Mouse (Mus musculus) layer of hippocampus, postnatal 25 days (tissue): ENCODE measurements around the gene Rnaseh2a. TPM values are rescaled to one million over a fixed set of nuclear protein-coding genes. Genes with fewer than 3 reads are reported as not detected.

Experiments used
- DNase-seq, 2 experiments: peaks; one replicate each; pipeline ENCODE4 v3.0.0; 2022; ENCODE audit warnings: mixed read lengths in 2 of 2, low spot score in 1 of 2; ENCODE audit errors: extremely low spot score in 1 of 2
- total RNA-seq, 2 experiments: library from RNA; stranded (reverse); gene quantifications; 2 replicates each; pipeline ENCODE4 v1.2.3; 2021

The Rnaseh2a gene
- total RNA-seq, 2 experiments from 2014 or later = 37.1 to 41.5 TPM

GRCm38 (mm10) chr8:84970135-84970790 is 696 bp upstream of the Rnaseh2a start:
- no peak for DNase-seq

- no peak for DNase-seq
Measured at GRCm38 (mm10) chr8:84968650-84969049, 917 bp downstream of the Rnaseh2a start.

- no peak for DNase-seq
Measured at GRCm38 (mm10) chr8:84967532-84968304, 1.8 kb downstream of the Rnaseh2a start.

- no peak for DNase-seq
Measured at GRCm38 (mm10) chr8:84966603-84967002, 3.0 kb downstream of the Rnaseh2a start.

DNA sequence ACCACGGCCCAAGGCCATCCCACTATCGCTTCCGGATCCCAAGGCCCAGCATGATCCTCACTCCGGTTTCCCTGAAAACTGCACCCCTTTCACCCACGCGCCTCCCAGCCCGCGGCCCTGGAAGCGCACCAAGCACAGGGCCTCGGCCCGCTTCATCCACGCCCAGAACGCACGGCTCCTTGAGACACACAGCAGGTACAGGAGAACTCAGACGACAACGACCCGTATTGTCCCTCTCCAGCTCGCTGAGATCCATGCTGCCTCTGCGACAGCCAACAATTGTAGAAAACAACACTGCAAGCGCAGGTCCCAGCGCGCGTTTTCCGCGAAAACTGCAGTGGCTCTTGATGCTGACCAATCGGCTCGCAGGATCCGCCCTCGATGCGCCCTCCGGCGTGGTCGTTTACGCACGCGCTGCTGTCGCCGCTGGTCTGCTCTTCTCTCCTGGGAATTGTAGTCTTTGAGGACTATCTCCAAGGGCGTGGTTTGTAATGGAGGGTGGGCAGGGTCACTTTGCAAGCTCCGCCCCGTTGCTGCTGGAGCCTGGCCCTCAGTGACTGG is 3.8 kb downstream of the Rnaseh2a start:
- DNase-seq = peak; percentile 71 to 76

- DNase-seq = no peak
Measured at GRCm38 (mm10) chr8:84963952-84964351, 5.6 kb downstream of the Rnaseh2a start.

- DNase-seq = no peak
Measured at GRCm38 (mm10) chr8:84959811-84960210, 9.8 kb downstream of the Rnaseh2a start.

- peak; percentile 36 to 86 for DNase-seq
Measured at GRCm38 (mm10) chr8:84956768-84957167, 12.8 kb downstream of the Rnaseh2a start.

GRCm38 (mm10) chr8:84952612-84953255 is 16.8 kb downstream of the Rnaseh2a start:
- no peak for DNase-seq

DNA sequence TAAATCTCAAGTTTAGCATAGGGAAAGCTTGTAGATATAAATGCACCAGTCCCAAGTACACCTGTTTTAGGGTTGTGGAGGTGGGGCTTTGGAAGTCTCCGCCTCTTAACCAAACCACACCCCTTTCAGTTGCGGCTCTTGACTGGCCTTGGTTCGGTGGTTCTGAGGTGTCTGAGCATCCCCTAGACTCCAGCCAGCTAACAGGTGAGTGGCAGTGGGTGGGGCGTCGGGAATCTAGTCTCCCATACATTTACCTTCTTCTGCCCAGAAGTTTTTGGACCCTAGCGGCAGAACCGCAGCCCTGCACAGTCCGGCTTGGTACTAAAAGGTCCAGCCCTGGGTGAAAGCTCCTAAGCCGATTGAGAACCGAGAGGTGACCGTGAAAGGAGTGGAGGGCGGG is 19.8 kb downstream of the Rnaseh2a start:
- no peak for DNase-seq

GRCm38 (mm10) chr8:84947241-84947545 is 22.4 kb downstream of the Rnaseh2a start:
- DNase-seq = no peak

- no peak for DNase-seq
Measured at GRCm38 (mm10) chr8:84946528-84947240, 22.9 kb downstream of the Rnaseh2a start, which contains the start of gene Rtbdn. TSS of gene Rtbdn (plus strand) at chr8:84946991.

GRCm38 (mm10) chr8:84945633-84946527 is 23.7 kb downstream of the Rnaseh2a start:
- peak in 1 of 2 experiments; percentile 55 for DNase-seq

- peak in 1 of 2 experiments; percentile 30 for DNase-seq
Measured at GRCm38 (mm10) chr8:84945235-84945632, 24.3 kb downstream of the Rnaseh2a start.

DNA sequence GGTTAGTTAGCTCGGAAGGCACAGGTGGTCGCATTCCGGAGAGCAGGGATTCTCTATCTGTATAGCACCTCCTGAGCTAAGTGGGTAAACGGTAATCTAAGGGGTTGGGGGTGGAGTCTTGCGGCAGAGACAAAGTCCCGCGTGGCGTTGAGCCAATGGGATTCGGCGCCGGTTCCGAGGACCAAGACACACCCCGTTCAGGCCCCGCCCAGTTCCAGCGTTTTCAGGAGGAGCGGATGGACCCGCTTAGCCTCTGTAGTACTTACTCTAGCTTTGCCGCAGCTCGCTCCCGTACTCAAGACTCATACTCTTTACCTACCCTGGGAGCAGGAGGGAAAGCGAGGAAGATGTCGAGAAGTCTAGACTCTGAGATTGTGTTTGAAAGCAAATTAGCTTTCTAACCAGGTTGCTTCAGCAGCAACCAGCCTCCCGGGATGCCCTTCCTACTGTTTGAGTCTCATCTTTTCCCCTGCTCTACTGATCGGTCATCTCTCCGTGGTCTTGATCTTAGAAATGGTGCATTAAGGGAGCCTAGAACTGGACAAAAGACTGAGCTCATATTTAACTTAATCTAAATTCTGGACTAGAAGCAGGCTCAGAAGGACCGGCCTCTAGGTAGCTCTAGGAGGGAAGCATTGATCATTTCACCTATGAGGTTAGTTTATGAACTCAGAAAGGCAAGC is 24.9 kb downstream of the Rnaseh2a start:
- peak; percentile 37 to 62 for DNase-seq

DNA sequence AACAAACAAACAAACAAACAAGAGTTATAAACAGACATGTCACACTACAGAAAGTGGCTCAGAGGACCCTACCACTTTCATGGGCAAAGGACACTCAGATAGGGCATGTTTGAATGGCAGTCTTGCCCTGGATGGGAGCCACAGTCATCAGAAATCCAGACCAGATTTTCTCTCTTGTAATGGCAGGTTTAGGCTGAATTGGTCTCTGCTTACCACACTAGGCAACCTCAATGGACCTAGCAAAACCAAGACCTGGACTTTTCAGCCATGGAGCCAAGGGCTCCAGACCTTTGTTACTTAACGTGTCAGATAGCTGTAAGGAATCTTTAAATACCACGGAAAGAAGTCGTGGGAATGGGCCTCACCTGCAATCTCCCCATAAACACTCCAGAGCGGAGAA is 25.9 kb downstream of the Rnaseh2a start:
- no peak for DNase-seq

DNA sequence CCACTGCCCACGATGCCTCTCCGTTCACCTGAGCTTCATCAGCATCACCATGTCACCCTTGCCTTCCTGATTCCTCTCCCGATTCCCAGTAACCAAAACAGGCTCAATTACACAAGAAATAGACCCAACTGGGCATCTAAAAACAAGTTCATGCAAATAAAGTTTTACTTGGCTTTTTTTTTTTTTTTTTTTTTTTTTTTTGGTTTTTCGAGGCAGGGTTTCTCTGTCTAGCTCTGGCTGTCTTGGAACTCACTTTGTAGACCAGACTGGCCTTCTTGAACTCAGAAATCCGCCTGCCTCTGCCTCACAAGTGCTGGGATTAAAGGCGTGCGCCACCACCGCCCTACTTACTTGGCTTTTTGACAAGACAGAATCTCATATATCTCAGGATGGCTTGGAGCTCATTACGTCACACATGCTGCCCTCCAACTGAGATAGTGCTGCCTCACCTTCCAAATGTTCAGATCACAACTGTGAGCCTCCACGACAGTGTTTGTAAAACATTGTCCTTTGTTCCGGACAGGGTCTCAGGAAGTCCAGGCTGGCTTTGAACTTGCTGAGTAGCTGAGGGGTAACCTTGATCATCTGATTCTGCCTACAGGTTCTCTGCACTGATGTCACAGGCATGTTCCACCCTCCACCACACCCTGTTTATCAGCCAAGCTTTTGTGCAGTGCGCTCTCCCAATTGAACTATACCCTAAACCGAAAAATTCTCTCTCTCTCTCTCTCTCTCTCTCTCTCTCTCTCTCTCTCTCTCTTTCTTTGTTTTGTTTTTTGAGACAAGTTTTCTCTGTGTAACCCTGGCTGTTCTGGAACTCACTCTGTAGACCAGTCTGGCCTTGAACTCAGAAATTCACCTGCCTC is 31.7 kb downstream of the Rnaseh2a start:
- no peak for DNase-seq

DNA sequence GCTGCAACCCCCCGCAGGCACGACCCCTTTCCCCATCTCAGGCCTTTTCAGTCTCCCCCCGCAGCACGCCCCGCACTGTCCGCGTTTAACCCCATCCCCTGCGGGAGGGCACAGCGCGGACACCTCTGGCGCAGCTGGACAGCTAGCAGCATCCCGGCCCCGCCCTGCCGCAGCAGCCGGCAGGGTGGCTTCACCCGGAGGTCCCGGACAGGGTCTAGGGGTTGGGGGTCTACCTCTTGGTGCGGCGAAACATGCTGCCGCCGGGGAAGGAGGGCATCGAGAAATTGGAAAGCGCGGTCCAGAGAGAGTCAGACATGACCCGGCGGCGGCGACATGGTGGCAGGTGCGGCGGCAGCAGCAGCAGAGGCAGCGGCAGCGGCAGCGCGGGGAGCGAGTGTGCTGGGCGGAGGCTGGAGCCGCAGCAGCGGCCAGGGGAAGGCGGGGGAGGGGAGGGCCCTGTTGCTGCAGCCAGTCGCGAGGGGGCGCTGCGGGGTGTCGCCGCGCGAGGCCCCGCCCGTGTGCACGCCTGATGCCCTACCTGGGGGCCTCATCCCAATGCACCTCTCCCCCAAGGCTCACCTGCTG is 32.5 kb downstream of the Rnaseh2a start, which contains the start of gene Mast1:
TSS of gene Mast1 (minus strand) at position 398 of the 585 bp plus-strand sequence.
- peak; percentile 67 to 78 for DNase-seq
